Mouse (Mus musculus) forebrain, embryonic 13.5 days (tissue): ENCODE measurements at regions not wholly inside any gene's neighbourhood (a gene's known extent, or its start where the extent isn't known, plus 50 kb on each side); places are given as distances from the start of the nearest gene placed in this dataset.

ENCODE experiments used
- ATAC-seq: fragments of 200-750 bp; cut with Nextera tagmentation; 2 replicates; pipeline ENCODE4 v1.8.0; 2017
- H3K27ac ChIP-seq: fragments of 300-500 bp; sonication (generic); 2 replicates; pipeline ENCODE4 v1.5.1; 2015; ENCODE audit warnings: inconsistent platforms, mild to moderate bottlenecking, moderate library complexity
- H3K27me3 ChIP-seq: fragments of 300-500 bp; sonication (generic); 2 replicates; pipeline ENCODE4 v1.6.1; 2015; ENCODE audit warnings: mild to moderate bottlenecking, inconsistent platforms
- H3K36me3 ChIP-seq: fragments of 300-500 bp; sonication (generic); 2 replicates; pipeline ENCODE4 v1.6.1; 2015; ENCODE audit warnings: mild to moderate bottlenecking, inconsistent platforms; ENCODE audit not compliant: poor library complexity, severe bottlenecking
- H3K4me1 ChIP-seq: fragments of 300-500 bp; sonication (generic); 2 replicates; pipeline ENCODE4 v1.6.1; 2015; ENCODE audit warnings: inconsistent platforms
- H3K4me2 ChIP-seq: fragments of 300-500 bp; sonication (generic); 2 replicates; pipeline ENCODE4 v1.6.1; 2015; ENCODE audit warnings: inconsistent platforms, mild to moderate bottlenecking, moderate library complexity
- H3K4me3 ChIP-seq: fragments of 300-500 bp; sonication (generic); 2 replicates; pipeline ENCODE4 v1.5.1; 2015; ENCODE audit warnings: mild to moderate bottlenecking, inconsistent platforms
- H3K9ac ChIP-seq: fragments of 300-500 bp; sonication (generic); 2 replicates; pipeline ENCODE4 v1.6.1; 2015; ENCODE audit warnings: mild to moderate bottlenecking, inconsistent platforms
- H3K9me3 ChIP-seq: fragments of 300-500 bp; sonication (generic); replicated peaks from 2 replicates; pipeline ENCODE4 v1.6.1; 2016; ENCODE audit warnings: inconsistent platforms
- WGBS: fragments of 180-500 bp; shearing (Covaris S2); methylation state at CpG from one replicate; pipeline ENCODE4 v1.1.7; 2015; 5-methylcytosine and 5-hydroxymethylcytosine counted together

GRCm38 (mm10) chr9:46608695-46609094 lies 288.9 kb upstream of the 4931429L15Rik start:
- H3K27me3 ChIP-seq = no peaks in the 10 kb centered on the region
- ATAC-seq = no peak
- H3K4me3 ChIP-seq = no peak overlapping the region
- no peak overlapping the region for H3K4me2 ChIP-seq
- no peak overlapping the region for H3K9ac ChIP-seq
- no peaks in the 10 kb centered on the region for H3K9me3 ChIP-seq
- H3K36me3 ChIP-seq = no peaks in the 10 kb centered on the region
- no peak overlapping the region for H3K27ac ChIP-seq
- peaks cover 16% of the 10 kb centered on the region for H3K4me1 ChIP-seq
- 89% methylated on average over 8 of the region's 8 CpGs for WGBS

- H3K9me3 ChIP-seq = no peaks in the 10 kb centered on the region
- WGBS = 80% methylated on average over 9 of the region's 9 CpGs
- H3K4me2 ChIP-seq = no peak overlapping the region
- no peaks in the 10 kb centered on the region for H3K36me3 ChIP-seq
- peaks cover 43% of the 10 kb centered on the region for H3K4me1 ChIP-seq
- H3K27me3 ChIP-seq = no peaks in the 10 kb centered on the region
- peak overlapping the region; percentile 67 for H3K27ac ChIP-seq
- H3K9ac ChIP-seq = no peak overlapping the region
- no peak for ATAC-seq
- no peak overlapping the region for H3K4me3 ChIP-seq
Observed at GRCm38 (mm10) chr9:46600803-46601202, 281.0 kb upstream of the 4931429L15Rik start.

GRCm38 (mm10) chr9:46599931-46600708 lies 280.3 kb upstream of the 4931429L15Rik start:
- Histone ChIP-seq H3K4me1 (peaks cover 43% of the 10 kb centered on the region), H3K4me3 (no peak overlapping the region), H3K9me3 (no peaks in the 10 kb centered on the region), H3K4me2 (peak overlapping the region; percentile 11; the same call in 1 of the 2 replicates), H3K27ac (peak overlapping the region; percentile 67), H3K27me3 (no peaks in the 10 kb centered on the region), H3K9ac (no peak overlapping the region), H3K36me3 (no peaks in the 10 kb centered on the region)
- peak; percentile 73 for ATAC-seq
- WGBS = 16% methylated on average over 8 of the region's 8 CpGs

GRCm38 (mm10) chr9:46598518-46598917 lies 278.7 kb upstream of the 4931429L15Rik start:
- Histone ChIP-seq H3K36me3 (no peaks in the 10 kb centered on the region), H3K9me3 (no peaks in the 10 kb centered on the region), H3K4me2 (no peak overlapping the region), H3K4me3 (no peak overlapping the region), H3K9ac (no peak overlapping the region), H3K4me1 (peaks cover 41% of the 10 kb centered on the region), H3K27ac (no peak overlapping the region), H3K27me3 (no peaks in the 10 kb centered on the region)
- 96% methylated on average over 6 of the region's 6 CpGs for WGBS
- no peak for ATAC-seq

- H3K4me2 ChIP-seq = no peak overlapping the region
- WGBS = 84% methylated on average over 6 of the region's 6 CpGs
- no peaks in the 10 kb centered on the region for H3K4me1 ChIP-seq
- H3K27me3 ChIP-seq = no peaks in the 10 kb centered on the region
- no peaks in the 10 kb centered on the region for H3K36me3 ChIP-seq
- ATAC-seq = no peak
- H3K9ac ChIP-seq = no peak overlapping the region
- no peak overlapping the region for H3K4me3 ChIP-seq
- no peak overlapping the region for H3K27ac ChIP-seq
- no peaks in the 10 kb centered on the region for H3K9me3 ChIP-seq
Observed at GRCm38 (mm10) chr9:46593444-46593843, 273.7 kb upstream of the 4931429L15Rik start.

GRCm38 (mm10) chr9:46592908-46593307 lies 273.1 kb upstream of the 4931429L15Rik start:
- WGBS = 78% methylated on average over 7 of the region's 7 CpGs
- peak; percentile 63; the same call in 1 of the 2 replicates for ATAC-seq

GRCm38 (mm10) chr9:46586818-46587217 lies 267.0 kb upstream of the 4931429L15Rik start:
- no peaks in the 10 kb centered on the region for H3K4me1 ChIP-seq
- no peaks in the 10 kb centered on the region for H3K36me3 ChIP-seq
- no peaks in the 10 kb centered on the region for H3K27me3 ChIP-seq
- H3K9ac ChIP-seq = no peak overlapping the region
- no peak for ATAC-seq
- H3K27ac ChIP-seq = no peak overlapping the region
- H3K9me3 ChIP-seq = no peaks in the 10 kb centered on the region
- H3K4me2 ChIP-seq = no peak overlapping the region
- 83% methylated on average over 8 of the region's 8 CpGs for WGBS
- H3K4me3 ChIP-seq = no peak overlapping the region

More at GRCm38 (mm10) chr9:46592908-46593307, 273.1 kb upstream of the 4931429L15Rik start:
- Histone ChIP-seq H3K27ac (no peak overlapping the region), H3K9ac (no peak overlapping the region), H3K4me3 (no peak overlapping the region), H3K4me1 (no peaks in the 10 kb centered on the region), H3K36me3 (no peaks in the 10 kb centered on the region), H3K4me2 (no peak overlapping the region), H3K9me3 (no peaks in the 10 kb centered on the region), H3K27me3 (no peaks in the 10 kb centered on the region)

- 3% methylated on average over 4 of the region's 4 CpGs for WGBS
Observed at GRCm38 (mm10) chr9:46581844-46582243, 262.1 kb upstream of the 4931429L15Rik start.

GRCm38 (mm10) chr9:46562301-46562700 lies 242.5 kb upstream of the 4931429L15Rik start:
- Histone ChIP-seq H3K36me3 (no peaks in the 10 kb centered on the region), H3K4me1 (no peaks in the 10 kb centered on the region), H3K9me3 (no peaks in the 10 kb centered on the region), H3K27ac (no peak overlapping the region), H3K4me2 (no peak overlapping the region), H3K27me3 (no peaks in the 10 kb centered on the region), H3K9ac (no peak overlapping the region), H3K4me3 (no peak overlapping the region)
- no peak for ATAC-seq
- 87% methylated on average over 4 of the region's 4 CpGs for WGBS

More at GRCm38 (mm10) chr9:46581844-46582243, 262.1 kb upstream of the 4931429L15Rik start:
- ATAC-seq = no peak
- Histone ChIP-seq H3K4me3 (no peak overlapping the region), H3K4me1 (no peaks in the 10 kb centered on the region), H3K27me3 (no peaks in the 10 kb centered on the region), H3K36me3 (no peaks in the 10 kb centered on the region), H3K27ac (no peak overlapping the region), H3K9ac (no peak overlapping the region), H3K4me2 (no peak overlapping the region), H3K9me3 (peaks cover 14% of the 10 kb centered on the region)

GRCm38 (mm10) chr9:46558481-46558880 lies 238.7 kb upstream of the 4931429L15Rik start:
- Histone ChIP-seq H3K27ac (no peak overlapping the region), H3K9ac (no peak overlapping the region), H3K4me1 (peaks cover 15% of the 10 kb centered on the region), H3K36me3 (no peaks in the 10 kb centered on the region), H3K4me3 (no peak overlapping the region), H3K27me3 (no peaks in the 10 kb centered on the region), H3K9me3 (no peaks in the 10 kb centered on the region), H3K4me2 (no peak overlapping the region)
- no peak for ATAC-seq
- 85% methylated on average over 5 of the region's 5 CpGs for WGBS

- Histone ChIP-seq H3K4me3 (no peak overlapping the region), H3K27ac (no peak overlapping the region), H3K9ac (no peak overlapping the region), H3K9me3 (no peaks in the 10 kb centered on the region), H3K4me2 (no peak overlapping the region), H3K27me3 (no peaks in the 10 kb centered on the region), H3K4me1 (peaks cover 15% of the 10 kb centered on the region), H3K36me3 (no peaks in the 10 kb centered on the region)
- no peak for ATAC-seq
- 39% methylated on average over 5 of the region's 5 CpGs for WGBS
Observed at GRCm38 (mm10) chr9:46557781-46558180, 238.0 kb upstream of the 4931429L15Rik start.

GRCm38 (mm10) chr9:46555156-46555555 lies 235.4 kb upstream of the 4931429L15Rik start:
- H3K9ac ChIP-seq = no peak overlapping the region
- peaks cover 15% of the 10 kb centered on the region for H3K4me1 ChIP-seq
- no peak overlapping the region for H3K4me2 ChIP-seq
- H3K4me3 ChIP-seq = no peak overlapping the region
- H3K36me3 ChIP-seq = no peaks in the 10 kb centered on the region
- WGBS = 14% methylated on average over 6 of the region's 6 CpGs
- H3K9me3 ChIP-seq = no peaks in the 10 kb centered on the region
- no peaks in the 10 kb centered on the region for H3K27me3 ChIP-seq
- ATAC-seq = no peak
- peak overlapping the region; percentile 48 for H3K27ac ChIP-seq
